Mouse (Mus musculus): ENCODE measurements at regions not wholly inside any gene's neighbourhood (a gene's known extent, or its start where the extent isn't known, plus 50 kb on each side); places are given as distances from the start of the nearest gene placed in this dataset.

DNA sequence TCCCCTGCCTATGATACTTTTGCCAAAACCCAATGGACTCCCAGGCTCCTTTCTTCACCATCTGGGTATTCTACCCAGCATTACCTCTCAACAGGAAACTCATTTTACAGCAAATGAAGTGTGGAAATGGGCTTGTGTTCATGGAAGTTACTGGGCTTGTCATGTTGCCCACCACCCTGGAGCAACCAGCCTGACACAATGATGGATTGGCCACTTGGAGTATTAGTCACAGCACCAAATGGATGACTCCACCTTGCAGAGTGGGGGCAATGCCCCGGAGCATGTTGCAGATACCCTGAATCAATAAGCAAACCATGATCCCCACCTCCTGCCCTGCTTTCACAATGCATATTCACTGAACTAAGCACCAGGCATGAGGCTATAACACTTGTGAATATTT is 543.5 kb downstream of the Adgrl2 start:
- TF ChIP-seq FLI1 (IDR thresholded peaks at IDR 0.05; ENCODE audit: low read length): no peak
- no peak for TF ChIP-seq GATA1 (IDR thresholded peaks at IDR 0.05; ENCODE audit: borderline replicate concordance, low read length)

Data from megakaryocyte, embryonic 14.5 days (primary cell).